Mouse (Mus musculus) hindlimb bud, embryonic 11.5 days (tissue): ENCODE measurements around the gene Wdr45b.
A peak's percentile ranks its signal among the peaks of the same experiment; 100 is the strongest.
"Not testable (repeated sequence)": the region's sequence is repeated elsewhere in the genome, so short reads cannot be mapped to it uniquely, and the experiment has no call there.

Source experiments
- DNase-seq: peaks from one replicate; pipeline ENCODE4 v3.0.0-alpha.2; 2012; ENCODE audit warnings: low read depth, low spot score; ENCODE audit errors: extremely low spot score

Gene Wdr45b

GRCm38 (mm10) chr11:121354091-121354707, at the start of gene Wdr45b:
TSS of gene Wdr45b (minus strand) at chr11:121354445.
- DNase-seq = peak; percentile 92

- no peak for DNase-seq
Observed at GRCm38 (mm10) chr11:121392405-121392804, 38.2 kb upstream of the Wdr45b start.

- no peak for DNase-seq
Observed at GRCm38 (mm10) chr11:121390793-121391192, 36.5 kb upstream of the Wdr45b start.

- no peak for DNase-seq
Observed at GRCm38 (mm10) chr11:121388554-121388945, 34.3 kb upstream of the Wdr45b start.

- peak; percentile 70 for DNase-seq
Observed at GRCm38 (mm10) chr11:121387750-121388553, 33.7 kb upstream of the Wdr45b start, which contains the start of gene Rab40b. TSS of gene Rab40b (minus strand) at chr11:121388251.

- DNase-seq = no peak
Observed at GRCm38 (mm10) chr11:121380294-121380693, 26.0 kb upstream of the Wdr45b start.

- no peak for DNase-seq
Observed at GRCm38 (mm10) chr11:121378644-121379043, 24.4 kb upstream of the Wdr45b start.

- no peak for DNase-seq
Observed at GRCm38 (mm10) chr11:121373305-121373704, 19.1 kb upstream of the Wdr45b start.

- no peak for DNase-seq
Observed at GRCm38 (mm10) chr11:121370337-121370994, 16.2 kb upstream of the Wdr45b start.

- DNase-seq = no peak
Observed at GRCm38 (mm10) chr11:121369622-121370021, 15.4 kb upstream of the Wdr45b start.

GRCm38 (mm10) chr11:121368731-121369130, 14.5 kb upstream of the Wdr45b start:
- DNase-seq = no peak

- DNase-seq = no peak
Observed at GRCm38 (mm10) chr11:121367170-121367707, 13.0 kb upstream of the Wdr45b start.

GRCm38 (mm10) chr11:121362212-121362611, 8.0 kb upstream of the Wdr45b start:
- no peak for DNase-seq

GRCm38 (mm10) chr11:121353326-121354090, 737 bp downstream of the Wdr45b start:
- no peak for DNase-seq

- not testable (repeated sequence) for DNase-seq
Observed at GRCm38 (mm10) chr11:121348727-121349126, 5.5 kb downstream of the Wdr45b start.

GRCm38 (mm10) chr11:121348166-121348565, 6.1 kb downstream of the Wdr45b start:
- DNase-seq = no peak

GRCm38 (mm10) chr11:121347036-121347435, 7.2 kb downstream of the Wdr45b start:
- no peak for DNase-seq

GRCm38 (mm10) chr11:121342423-121342822, 11.8 kb downstream of the Wdr45b start:
- DNase-seq = not testable (repeated sequence)

- no peak for DNase-seq
Observed at GRCm38 (mm10) chr11:121340287-121340686, 14.0 kb downstream of the Wdr45b start.

GRCm38 (mm10) chr11:121339647-121340046, 14.6 kb downstream of the Wdr45b start:
- DNase-seq = no peak

- no peak for DNase-seq
Observed at GRCm38 (mm10) chr11:121331641-121332040, 22.6 kb downstream of the Wdr45b start.
